In the genomic region with DNA sequence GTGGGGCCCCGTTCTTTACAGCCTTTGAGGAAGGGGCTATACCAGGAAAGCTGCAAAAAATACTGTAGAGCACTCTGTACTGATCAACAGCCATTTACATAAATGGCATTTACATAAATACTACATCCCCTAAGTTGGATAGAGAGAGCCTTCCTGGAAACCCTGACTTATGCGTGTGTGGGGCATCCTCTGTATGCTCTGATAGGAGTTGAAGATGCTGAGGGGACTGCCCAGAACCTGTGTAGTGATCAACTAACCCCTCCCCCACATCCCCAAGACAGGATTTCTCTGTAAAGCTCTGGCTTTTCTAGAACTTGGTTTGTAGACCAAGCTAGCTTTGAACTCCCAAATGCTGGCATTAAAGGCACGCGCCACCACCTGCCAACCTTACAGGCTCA, we compare ENCODE assay signal across 12 mouse cellular contexts. TPM values are rescaled to one million over a fixed set of nuclear protein-coding genes. Genes with fewer than 3 reads are reported as not detected.
DNase-seq lines count a peak whose midpoint lies in the region; ATAC-seq and TF ChIP-seq lines count a peak whose summit lies in the region.
"Had no signal": no experiment of that assay in that cellular context is flagged by ENCODE, and none has a peak within 500 bp of the region (broad histone marks: within the 10 kb centered on the region; RNA-seq: fewer than 3 reads in every experiment).

No protein-coding gene starts in this region.

- dilution Hi-C loops in CH12.LX (cut with MboI; ENCODE audit: extremely low pct_ligation_motif_present, extremely low pct_unique_long_range_greater_than_20kb, low sequenced_read_pairs): no loop called here

- no peaks in the 10 kb centered on the region for H3K9me3 ChIP-seq in forebrain, embryonic 11.5 days (ENCODE audit: control insufficient read depth, low read length)
- H3K9me3 ChIP-seq in forebrain, embryonic 16.5 days (ENCODE audit: control insufficient read depth, low read length): no peaks in the 10 kb centered on the region
- no peaks in the 10 kb centered on the region for H3K9me3 ChIP-seq in heart, postnatal 0 days (replicated peaks; ENCODE audit: control insufficient read depth, low read length)
- no peaks in the 10 kb centered on the region for H3K9me3 ChIP-seq in CH12.LX (replicated peaks; ENCODE audit: low read length)
- H3K9me3 ChIP-seq in intestine, embryonic 16.5 days (ENCODE audit: control insufficient read depth, low read length): no peaks in the 10 kb centered on the region
- H3K9me3 ChIP-seq: lung, embryonic 15.5 days; megakaryocyte, embryonic 14.5 days had no signal

- no peak for TF ChIP-seq RAD21 in CH12.LX (IDR thresholded peaks at IDR 0.05; ENCODE audit: low read depth, low read length)

- TF ChIP-seq EP300 in heart, postnatal 0 days (IDR thresholded peaks at IDR 0.05; ENCODE audit: low read depth): no peak
- TF ChIP-seq EP300 in heart, adult 2 months (IDR thresholded peaks at IDR 0.05; ENCODE audit: insufficient read depth, low read depth, low read length): no peak
- no peak for TF ChIP-seq EP300 in CH12.LX (IDR thresholded peaks at IDR 0.05; ENCODE audit: low read length)

- TF ChIP-seq POLR2A in heart, adult 2 months (IDR thresholded peaks at IDR 0.05; ENCODE audit: insufficient read depth, low read depth, low read length): no peak
- 0 out of 2 replicates have a peak, but pooled peaks have one; percentile 1 for TF ChIP-seq POLR2A in CH12.LX (IDR thresholded peaks at IDR 0.05; ENCODE audit: low read depth, low read length)

- peak overlapping the region; percentile 31 for H3K9ac ChIP-seq in forebrain, embryonic 11.5 days (ENCODE audit: low read length)
- no peak overlapping the region for H3K9ac ChIP-seq in forebrain, embryonic 16.5 days (replicated peaks; ENCODE audit: low read depth, low read length)
- no peak overlapping the region for H3K9ac ChIP-seq in heart, postnatal 0 days (replicated peaks; ENCODE audit: low read depth, low read length)
- no peak overlapping the region for H3K9ac ChIP-seq in heart, adult 2 months (ENCODE audit: low read depth, low read length)
- H3K9ac ChIP-seq in CH12.LX (ENCODE audit: insufficient read depth, low read depth): no peak overlapping the region
- 0 out of 2 replicates have a peak overlapping the region, but pooled peaks have one; percentile 2 for H3K9ac ChIP-seq in intestine, embryonic 16.5 days (ENCODE audit: low read depth, low read length)
- H3K9ac ChIP-seq: lung, embryonic 15.5 days had no signal

- no peaks in the 10 kb centered on the region for H3K27me3 ChIP-seq in forebrain, embryonic 11.5 days (ENCODE audit: control insufficient read depth, insufficient read depth, low read length)
- no peaks in the 10 kb centered on the region for H3K27me3 ChIP-seq in forebrain, embryonic 16.5 days (replicated peaks; ENCODE audit: control insufficient read depth, insufficient read depth, low read length)
- H3K27me3 ChIP-seq in heart, postnatal 0 days (ENCODE audit: control insufficient read depth, insufficient read depth, low read length): no peaks in the 10 kb centered on the region
- no peaks in the 10 kb centered on the region for H3K27me3 ChIP-seq in heart, adult 2 months (ENCODE audit: control insufficient read depth, insufficient read depth, low read length)
- H3K27me3 ChIP-seq in CH12.LX (replicated peaks): no peaks in the 10 kb centered on the region
- no peaks in the 10 kb centered on the region for H3K27me3 ChIP-seq in intestine, embryonic 16.5 days (replicated peaks; ENCODE audit: control insufficient read depth, insufficient read depth, low read length)
- H3K27me3 ChIP-seq: lung, embryonic 15.5 days had no signal

- H3K27ac ChIP-seq in forebrain, embryonic 11.5 days (ENCODE audit: low read depth, low read length): 0 out of 2 replicates have a peak overlapping the region, but pooled peaks have one; percentile 19
- H3K27ac ChIP-seq in forebrain, embryonic 16.5 days (ENCODE audit: low read length): no peak overlapping the region
- H3K27ac ChIP-seq in heart, postnatal 0 days (ENCODE audit: low read depth): peak overlapping the region; percentile 83
- H3K27ac ChIP-seq in heart, adult 2 months: no peak overlapping the region
- H3K27ac ChIP-seq in CH12.LX (ENCODE audit: insufficient read depth, low read depth): peak overlapping the region; percentile 65
- no peak overlapping the region; the same call in 1 of the 2 replicates for H3K27ac ChIP-seq in intestine, embryonic 16.5 days (ENCODE audit: low read length)
- H3K27ac ChIP-seq: lung, embryonic 15.5 days had no signal

- in situ Hi-C loops in CH12.LX (cut with MboI; ENCODE audit: low pct_ligation_motif_present, low pct_unique_long_range_greater_than_20kb, low sequenced_read_pairs): loop anchor here (5.0 kb wide), 1 partner anchor 33 kb away; no protein-coding TSS in a partner anchor

- intact Hi-C loops in heart, adult 2 months (cut with DNase I): no loop called here

- no peak for ATAC-seq in forebrain, embryonic 11.5 days (replicated peaks; ENCODE audit: low FRiP score)
- no peak for ATAC-seq in forebrain, embryonic 16.5 days
- no peak for ATAC-seq in heart, postnatal 0 days (ENCODE audit: insufficient read depth, low read depth)
- ATAC-seq in intestine, embryonic 16.5 days: no peak

- 74% methylated on average over 4 of the region's 4 CpGs for WGBS in forebrain, embryonic 11.5 days
- 63% methylated on average over 4 of the region's 4 CpGs for WGBS in forebrain, embryonic 16.5 days
- 70% methylated on average over 4 of the region's 4 CpGs for WGBS in heart, postnatal 0 days
- 74% methylated on average over 4 of the region's 4 CpGs for WGBS in heart, adult 2 months
- WGBS in intestine, embryonic 16.5 days: 72% methylated on average over 4 of the region's 4 CpGs

- H3K4me2 ChIP-seq in forebrain, embryonic 11.5 days (ENCODE audit: low read depth, low read length, severe bottlenecking): no peak overlapping the region
- H3K4me2 ChIP-seq in forebrain, embryonic 16.5 days (ENCODE audit: low read length): no peak overlapping the region
- no peak overlapping the region for H3K4me2 ChIP-seq in heart, postnatal 0 days (ENCODE audit: low read depth, low read length)
- H3K4me2 ChIP-seq in CH12.LX (ENCODE audit: insufficient read depth, low read depth, poor library complexity, severe bottlenecking): peak overlapping the region; percentile 53
- no peak overlapping the region for H3K4me2 ChIP-seq in intestine, embryonic 16.5 days (ENCODE audit: low read depth, low read length)

- no peaks in the 10 kb centered on the region for H3K79me2 ChIP-seq in heart, adult 2 months (replicated peaks; ENCODE audit: control insufficient read depth, insufficient read depth, low read length)
- H3K79me2 ChIP-seq in CH12.LX (replicated peaks; ENCODE audit: control insufficient read depth, extremely low read depth, insufficient read depth, poor library complexity, severe bottlenecking): no peaks in the 10 kb centered on the region

- peaks cover 52% of the 10 kb centered on the region for H3K4me1 ChIP-seq in forebrain, embryonic 11.5 days (replicated peaks; ENCODE audit: control insufficient read depth, insufficient read depth, low read length)
- peaks cover 18% of the 10 kb centered on the region for H3K4me1 ChIP-seq in forebrain, embryonic 16.5 days (replicated peaks; ENCODE audit: control insufficient read depth, insufficient read depth, low read length)
- peaks cover 49% of the 10 kb centered on the region for H3K4me1 ChIP-seq in heart, postnatal 0 days (ENCODE audit: control insufficient read depth, insufficient read depth)
- peaks cover 13% of the 10 kb centered on the region for H3K4me1 ChIP-seq in heart, adult 2 months (ENCODE audit: control insufficient read depth, insufficient read depth, low read length)
- peaks cover 32 to 71% of the 10 kb centered on the region in 2 experiments for H3K4me1 ChIP-seq in CH12.LX (ENCODE audit: control insufficient read depth in 1 of 2, insufficient read depth in 2 of 2)
- peaks cover 50% of the 10 kb centered on the region for H3K4me1 ChIP-seq in intestine, embryonic 16.5 days (ENCODE audit: control insufficient read depth, insufficient read depth, low read length)

- H3K4me3 ChIP-seq in forebrain, embryonic 11.5 days (ENCODE audit: low read depth, low read length): no peak overlapping the region
- no peak overlapping the region for H3K4me3 ChIP-seq in forebrain, embryonic 16.5 days (replicated peaks; ENCODE audit: low read length)
- H3K4me3 ChIP-seq in heart, postnatal 0 days (ENCODE audit: low read depth, low read length): no peak overlapping the region
- H3K4me3 ChIP-seq in heart, adult 2 months: no peak overlapping the region
- H3K4me3 ChIP-seq in CH12.LX (replicated peaks in 1 of 3; ENCODE audit: low read depth in 2 of 3, low read length in 2 of 3, poor library complexity in 1 of 3): no peak overlapping the region
- H3K4me3 ChIP-seq in intestine, embryonic 16.5 days (ENCODE audit: low read length): no peak overlapping the region
- H3K4me3 ChIP-seq: lung, embryonic 15.5 days; megakaryocyte, embryonic 14.5 days had no signal

- no peak for DNase-seq in forebrain, embryonic 11.5 days (ENCODE audit: low spot score)
- DNase-seq in heart, postnatal 0 days (ENCODE audit: low spot score): no peak
- no peak for DNase-seq in heart, adult 2 months
- peak; percentile 75 for DNase-seq in CH12.LX (ENCODE audit: extremely low read depth)
- DNase-seq in lung, postnatal 14 days: no peak
- no peak for DNase-seq in right cerebral cortex, postnatal 25 days
- DNase-seq: adrenal gland, postnatal 10 days; cerebellum, adult 9-11 months had no signal

- peaks cover 3% of the 10 kb centered on the region; the same call in 1 of the 2 replicates for H3K36me3 ChIP-seq in forebrain, embryonic 11.5 days (ENCODE audit: control insufficient read depth, insufficient read depth, low read length)
- no peaks in the 10 kb centered on the region for H3K36me3 ChIP-seq in forebrain, embryonic 16.5 days (ENCODE audit: control insufficient read depth, insufficient read depth)
- H3K36me3 ChIP-seq in heart, postnatal 0 days (replicated peaks; ENCODE audit: control insufficient read depth, insufficient read depth, low read length): peaks cover 9% of the 10 kb centered on the region
- no peaks in the 10 kb centered on the region for H3K36me3 ChIP-seq in heart, adult 2 months (ENCODE audit: control insufficient read depth, insufficient read depth, low read length)
- H3K36me3 ChIP-seq in CH12.LX (replicated peaks in 1 of 2; ENCODE audit: control insufficient read depth in 1 of 2, insufficient read depth in 1 of 2, low read length in 1 of 2): peaks cover 3 to 9% of the 10 kb centered on the region in 2 experiments
- no peaks in the 10 kb centered on the region; the same call in 1 of the 2 replicates for H3K36me3 ChIP-seq in intestine, embryonic 16.5 days (ENCODE audit: control insufficient read depth, insufficient read depth, low read length)

- no peak for TF ChIP-seq CTCF in heart, postnatal 0 days (IDR thresholded peaks at IDR 0.05; ENCODE audit: low read depth)
- TF ChIP-seq CTCF in heart, adult 2 months (IDR thresholded peaks at IDR 0.05): no peak
- TF ChIP-seq CTCF in CH12.LX (conservative IDR thresholded peaks at IDR 0.05 in 1 of 2, IDR thresholded peaks at IDR 0.05 in 1 of 2; ENCODE audit: low read depth in 2 of 2, low read length in 2 of 2): no peak

RNA-seq across cellular contexts. Expression of gene Sema3b, which starts 0.4 kb away (rescaled TPM):
- 1.7 TPM in 2 replicates for polyA plus RNA-seq in forebrain, embryonic 11.5 days (2014; fragmentation: Nextera tagmentation; extraction: Ambion mirVana)
- polyA plus RNA-seq in forebrain, embryonic 16.5 days (2015; fragmentation: Nextera tagmentation; extraction: Ambion mirVana): 2.3 and 3.0 TPM in 2 replicates
- total RNA-seq in heart, postnatal 0 days (2014; rRNA removed; ENCODE audit: low replicate concordance): 21.0 and 34.9 TPM in 2 replicates
- 8.9 and 9.1 TPM in 2 replicates for polyA plus RNA-seq in heart, postnatal 0 days (2015; fragmentation: Nextera tagmentation; extraction: Ambion mirVana)
- total RNA-seq in heart, adult 2 months (2021): 10 to 100 TPM; 19.9 to 24.2 TPM
- polyA plus RNA-seq in heart, adult 2 months (2012; rRNA removed): 33.7 and 39.1 TPM in 2 replicates
- 7.4 and 11.6 TPM in 2 replicates for total RNA-seq in CH12.LX (2012; rRNA removed)
- 8.0 and 8.2 TPM in 2 replicates for total RNA-seq in CH12.LX (2014; rRNA removed)
- polyA plus RNA-seq in CH12.LX (2012; ENCODE audit: insufficient read length, low read depth): 4.3 and 4.7 TPM in 2 replicates
- polyA plus RNA-seq in intestine, embryonic 16.5 days (2015; fragmentation: Nextera tagmentation; extraction: Ambion mirVana): 50.4 and 54.9 TPM in 2 replicates

RNA-seq across cellular contexts. Expression of gene Ifrd2, which starts 22.0 kb away (rescaled TPM):
- polyA plus RNA-seq in forebrain, embryonic 11.5 days (2014; fragmentation: Nextera tagmentation; extraction: Ambion mirVana): 35.0 and 37.2 TPM in 2 replicates
- polyA plus RNA-seq in forebrain, embryonic 16.5 days (2015; fragmentation: Nextera tagmentation; extraction: Ambion mirVana): 14.4 and 16.8 TPM in 2 replicates
- total RNA-seq in heart, postnatal 0 days (2014; rRNA removed; ENCODE audit: low replicate concordance): 22.3 and 31.2 TPM in 2 replicates
- polyA plus RNA-seq in heart, postnatal 0 days (2015; fragmentation: Nextera tagmentation; extraction: Ambion mirVana): 28.6 and 33.6 TPM in 2 replicates
- total RNA-seq in heart, adult 2 months (2021): 10 to 100 TPM; 39.9 to 51.4 TPM
- 43.7 and 54.5 TPM in 2 replicates for polyA plus RNA-seq in heart, adult 2 months (2012; rRNA removed)
- total RNA-seq in CH12.LX (2012; rRNA removed): 91.3 and 101 TPM in 2 replicates
- 57.7 and 62.8 TPM in 2 replicates for total RNA-seq in CH12.LX (2014; rRNA removed)
- 127 and 143 TPM in 2 replicates for polyA plus RNA-seq in CH12.LX (2012; ENCODE audit: insufficient read length, low read depth)
- 79.0 and 89.6 TPM in 2 replicates for polyA plus RNA-seq in intestine, embryonic 16.5 days (2015; fragmentation: Nextera tagmentation; extraction: Ambion mirVana)

RNA-seq across cellular contexts. Expression of gene Gnai2, which starts 25.7 kb away (rescaled TPM):
- polyA plus RNA-seq in forebrain, embryonic 11.5 days (2014; fragmentation: Nextera tagmentation; extraction: Ambion mirVana): 527 and 580 TPM in 2 replicates
- 299 and 316 TPM in 2 replicates for polyA plus RNA-seq in forebrain, embryonic 16.5 days (2015; fragmentation: Nextera tagmentation; extraction: Ambion mirVana)
- total RNA-seq in heart, postnatal 0 days (2014; rRNA removed; ENCODE audit: low replicate concordance): 472 and 473 TPM in 2 replicates
- 291 and 295 TPM in 2 replicates for polyA plus RNA-seq in heart, postnatal 0 days (2015; fragmentation: Nextera tagmentation; extraction: Ambion mirVana)
- total RNA-seq in heart, adult 2 months (2021): 100 to 1,000 TPM; 243 to 250 TPM
- polyA plus RNA-seq in heart, adult 2 months (2012; rRNA removed): 311 and 386 TPM in 2 replicates
- total RNA-seq in CH12.LX (2012; rRNA removed): 154 and 160 TPM in 2 replicates
- total RNA-seq in CH12.LX (2014; rRNA removed): 86.2 and 98.2 TPM in 2 replicates
- 262 and 286 TPM in 2 replicates for polyA plus RNA-seq in CH12.LX (2012; ENCODE audit: insufficient read length, low read depth)
- 301 and 311 TPM in 2 replicates for polyA plus RNA-seq in intestine, embryonic 16.5 days (2015; fragmentation: Nextera tagmentation; extraction: Ambion mirVana)

RNA-seq across cellular contexts. Expression of gene Hyal3, which starts 28.8 kb away (rescaled TPM):
- polyA plus RNA-seq in forebrain, embryonic 11.5 days (2014; fragmentation: Nextera tagmentation; extraction: Ambion mirVana): 0.39 TPM in 1 of 2 replicates, not detected in the other
- 1.4 TPM in 2 replicates for polyA plus RNA-seq in forebrain, embryonic 16.5 days (2015; fragmentation: Nextera tagmentation; extraction: Ambion mirVana)
- total RNA-seq in heart, postnatal 0 days (2014; rRNA removed; ENCODE audit: low replicate concordance): 0.65 and 0.66 TPM in 2 replicates
- polyA plus RNA-seq in heart, postnatal 0 days (2015; fragmentation: Nextera tagmentation; extraction: Ambion mirVana): 0.29 and 0.44 TPM in 2 replicates
- under 1 TPM; 0.29 to 0.34 TPM for total RNA-seq in heart, adult 2 months (2021)
- 0.26 and 0.31 TPM in 2 replicates for polyA plus RNA-seq in heart, adult 2 months (2012; rRNA removed)
- total RNA-seq in CH12.LX (2012; rRNA removed) (0.13 TPM in 1 of 2 replicates, not detected in the other), CH12.LX (2014; rRNA removed) (0.12 TPM in 1 of 2 replicates, not detected in the other)
- 0.14 and 0.21 TPM in 2 replicates for polyA plus RNA-seq in CH12.LX (2012; ENCODE audit: insufficient read length, low read depth)
- 0.66 and 0.68 TPM in 2 replicates for polyA plus RNA-seq in intestine, embryonic 16.5 days (2015; fragmentation: Nextera tagmentation; extraction: Ambion mirVana)

RNA-seq across cellular contexts. Expression of gene Naa80, which starts 30.7 kb away (rescaled TPM):
- 11.3 and 15.2 TPM in 2 replicates for polyA plus RNA-seq in forebrain, embryonic 11.5 days (2014; fragmentation: Nextera tagmentation; extraction: Ambion mirVana)
- 16.2 and 16.9 TPM in 2 replicates for polyA plus RNA-seq in forebrain, embryonic 16.5 days (2015; fragmentation: Nextera tagmentation; extraction: Ambion mirVana)
- total RNA-seq in heart, postnatal 0 days (2014; rRNA removed; ENCODE audit: low replicate concordance): 28.4 and 58.8 TPM in 2 replicates
- 14.5 and 17.5 TPM in 2 replicates for polyA plus RNA-seq in heart, postnatal 0 days (2015; fragmentation: Nextera tagmentation; extraction: Ambion mirVana)
- total RNA-seq in heart, adult 2 months (2021): 10 to 100 TPM; 14.9 to 17.4 TPM
- 30.0 and 45.4 TPM in 2 replicates for polyA plus RNA-seq in heart, adult 2 months (2012; rRNA removed)
- total RNA-seq in CH12.LX (2012; rRNA removed) (4.4 and 4.8 TPM in 2 replicates), CH12.LX (2014; rRNA removed) (0.70 and 1.7 TPM in 2 replicates)
- 5.5 and 9.3 TPM in 2 replicates for polyA plus RNA-seq in CH12.LX (2012; ENCODE audit: insufficient read length, low read depth)
- polyA plus RNA-seq in intestine, embryonic 16.5 days (2015; fragmentation: Nextera tagmentation; extraction: Ambion mirVana): 19.2 and 20.2 TPM in 2 replicates

Comparison
In these comparisons a context has a peak if more than half of its experiments do, and no peak if none do; other contexts are left out.
1. H3K27ac ChIP-seq: peak in forebrain, embryonic 11.5 days (single experiment), heart, postnatal 0 days (single experiment) and CH12.LX (single experiment); none in forebrain, embryonic 16.5 days (single experiment), heart, adult 2 months (single experiment) and intestine, embryonic 16.5 days (single experiment).
2. H3K9ac ChIP-seq: peak in forebrain, embryonic 11.5 days (single experiment) and intestine, embryonic 16.5 days (single experiment); none in forebrain, embryonic 16.5 days (single experiment), heart, postnatal 0 days (single experiment), heart, adult 2 months (single experiment) and CH12.LX (single experiment).